Mouse (Mus musculus): Measurements from ENCODE around the gene Apod. TPM values are rescaled to one million over a fixed set of nuclear protein-coding genes. Genes with fewer than 3 reads are reported as not detected.
A peak's percentile ranks its signal among the peaks of the same experiment; 100 is the strongest.
"Not testable (repeated sequence)": the region's sequence is repeated elsewhere in the genome, so short reads cannot be mapped to it uniquely, and the experiment has no call there.

Apod gene
- not detected in 2 replicates for total RNA-seq (2015; ENCODE audit: low replicate concordance)
- not detected in 2 replicates for total RNA-seq (2017; ENCODE audit: low replicate concordance)

GRCm38 (mm10) chr16:31314497-31315233 is at the start of gene Apod:
Apod (minus strand) TSS chr16:31314808.
- ATAC-seq (replicated peaks; ENCODE audit: low FRiP score, poor library complexity, severe bottlenecking), result no peak

- no peak for ATAC-seq (replicated peaks; ENCODE audit: low FRiP score, poor library complexity, severe bottlenecking)
Measured at GRCm38 (mm10) chr16:31363685-31364436, 49.3 kb upstream of the Apod start.

- no peak for ATAC-seq (replicated peaks; ENCODE audit: low FRiP score, poor library complexity, severe bottlenecking)
Measured at GRCm38 (mm10) chr16:31359542-31359941, 44.9 kb upstream of the Apod start.

GRCm38 (mm10) chr16:31358991-31359390 is 44.4 kb upstream of the Apod start:
- no peak for ATAC-seq (replicated peaks; ENCODE audit: low FRiP score, poor library complexity, severe bottlenecking)

GRCm38 (mm10) chr16:31358576-31358975 is 44.0 kb upstream of the Apod start:
- no peak for ATAC-seq (replicated peaks; ENCODE audit: low FRiP score, poor library complexity, severe bottlenecking)

GRCm38 (mm10) chr16:31355882-31356281 is 41.3 kb upstream of the Apod start:
- ATAC-seq (replicated peaks; ENCODE audit: low FRiP score, poor library complexity, severe bottlenecking), result no peak

GRCm38 (mm10) chr16:31354341-31355329 is 40.0 kb upstream of the Apod start:
- peak; percentile 78 for ATAC-seq (replicated peaks; ENCODE audit: low FRiP score, poor library complexity, severe bottlenecking)

- no peak for ATAC-seq (replicated peaks; ENCODE audit: low FRiP score, poor library complexity, severe bottlenecking)
Measured at GRCm38 (mm10) chr16:31352996-31353395, 38.4 kb upstream of the Apod start.

- ATAC-seq (replicated peaks; ENCODE audit: low FRiP score, poor library complexity, severe bottlenecking), result no peak
Measured at GRCm38 (mm10) chr16:31347581-31347980, 33.0 kb upstream of the Apod start.

GRCm38 (mm10) chr16:31342966-31343365 is 28.4 kb upstream of the Apod start:
- no peak for ATAC-seq (replicated peaks; ENCODE audit: low FRiP score, poor library complexity, severe bottlenecking)

- no peak for ATAC-seq (replicated peaks; ENCODE audit: low FRiP score, poor library complexity, severe bottlenecking)
Measured at GRCm38 (mm10) chr16:31342556-31342955, 27.9 kb upstream of the Apod start.

- ATAC-seq (replicated peaks; ENCODE audit: low FRiP score, poor library complexity, severe bottlenecking), result no peak
Measured at GRCm38 (mm10) chr16:31339332-31339731, 24.7 kb upstream of the Apod start.

- no peak for ATAC-seq (replicated peaks; ENCODE audit: low FRiP score, poor library complexity, severe bottlenecking)
Measured at GRCm38 (mm10) chr16:31337956-31338355, 23.3 kb upstream of the Apod start.

- no peak for ATAC-seq (replicated peaks; ENCODE audit: low FRiP score, poor library complexity, severe bottlenecking)
Measured at GRCm38 (mm10) chr16:31334796-31335195, 20.2 kb upstream of the Apod start.

- ATAC-seq (replicated peaks; ENCODE audit: low FRiP score, poor library complexity, severe bottlenecking), result no peak
Measured at GRCm38 (mm10) chr16:31332586-31332985, 18.0 kb upstream of the Apod start.

GRCm38 (mm10) chr16:31330970-31331369 is 16.4 kb upstream of the Apod start:
- not testable (repeated sequence) for ATAC-seq (replicated peaks; ENCODE audit: low FRiP score, poor library complexity, severe bottlenecking)

- ATAC-seq (replicated peaks; ENCODE audit: low FRiP score, poor library complexity, severe bottlenecking), result no peak
Measured at GRCm38 (mm10) chr16:31329668-31330067, 15.1 kb upstream of the Apod start.

- no peak for ATAC-seq (replicated peaks; ENCODE audit: low FRiP score, poor library complexity, severe bottlenecking)
Measured at GRCm38 (mm10) chr16:31327891-31328290, 13.3 kb upstream of the Apod start.

GRCm38 (mm10) chr16:31327430-31327829 is 12.8 kb upstream of the Apod start:
- ATAC-seq (replicated peaks; ENCODE audit: low FRiP score, poor library complexity, severe bottlenecking), result no peak

GRCm38 (mm10) chr16:31326679-31327078 is 12.1 kb upstream of the Apod start:
- no peak for ATAC-seq (replicated peaks; ENCODE audit: low FRiP score, poor library complexity, severe bottlenecking)

All from erythroblast, adult 5-6 weeks (primary cell).